Mouse (Mus musculus) embryonic stem cell, embryonic (primary cell): ENCODE data around the gene Psmc6.

ENCODE experiments used
- CTCF ChIA-PET, 4 experiments: fragments of 300-600 bp in 2 of 4; fragments of 350-600 bp in 2 of 4; sonication (Branson Sonifier 250); formaldehyde crosslinking; loops; one replicate each; lab custom pipeline; 2022; ENCODE audit warnings: inconsistent platforms in 2 of 4; lab: Charles Lee
- POLR2A ChIA-PET, 4 experiments: fragments of 300-600 bp in 2 of 4; fragments of 350-600 bp in 2 of 4; sonication (Branson Sonifier 250); formaldehyde crosslinking; loops; one replicate each; lab custom pipeline; 2022; ENCODE audit warnings: antibody characterized with exemption in 4 of 4, inconsistent platforms in 1 of 4; lab: Charles Lee

The Psmc6 gene

GRCm38 (mm10) chr14:45388345-45389181 lies 59.0 kb downstream of the Psmc6 start:
- ChIA-PET POLR2A (interaction anchor here (0.6 to 5.5 kb wide), 49 partner anchors 9 to 269 kb away, joined by 3 to 57 read pairs (median 4); partner anchors contain the start of genes Ero1l (in 3 of the 4), Styx (in 3 of the 4), Ddhd1 (in 2 of the 4) and Gpr137c (in 2 of the 4)), CTCF (interaction anchor here in 3 of 4 experiments (0.5 to 1.0 kb wide), 4 partner anchors 9 to 59 kb away, joined by 3 read pairs; partner anchors contain the start of gene Psmc6 (in 2 of the 3))

- POLR2A ChIA-PET, result interaction anchor here (0.6 to 5.5 kb wide), 39 partner anchors 9 to 269 kb away, joined by 3 to 57 read pairs (median 4); partner anchors contain the start of genes Ero1l (in 3 of the 4), Ddhd1 (in 2 of the 4), Psmc6 (in 2 of the 4) and Styx (in 2 of the 4)
- CTCF ChIA-PET, result interaction anchor here in 2 of 4 experiments (0.6 to 1.0 kb wide), 4 partner anchors 9 to 60 kb away, joined by 3 read pairs; partner anchors contain the start of gene Psmc6 (in 2 of the 2)
Observed at GRCm38 (mm10) chr14:45389194-45389593, 59.6 kb downstream of the Psmc6 start.
